Mouse (Mus musculus) myocyte (in vitro differentiated cells): ENCODE measurements at regions not wholly inside any gene's neighbourhood (a gene's known extent, or its start where the extent isn't known, plus 50 kb on each side); places are given as distances from the start of the nearest gene placed in this dataset.

Source experiments
- H3K27me3 ChIP-seq: one replicate; pipeline ENCODE4 v1.6.1; 2011; ENCODE audit not compliant: control insufficient read depth, insufficient read depth, insufficient read length
- H3K36me3 ChIP-seq: one replicate; pipeline ENCODE4 v1.6.1; 2011; ENCODE audit not compliant: control insufficient read depth, insufficient read depth
- H3K4me2 ChIP-seq: one replicate; pipeline ENCODE4 v1.6.1; 2011; ENCODE audit warnings: low read depth, control low read depth
- H3K4me3 ChIP-seq: one replicate; pipeline ENCODE4 v1.5.1; 2011; ENCODE audit warnings: mild to moderate bottlenecking, control low read depth, moderate library complexity
- H3K79me2 ChIP-seq: one replicate; pipeline ENCODE4 v1.6.1; 2011; ENCODE audit not compliant: control insufficient read depth, insufficient read depth
- H3ac ChIP-seq: one replicate; pipeline ENCODE4 v1.6.1; 2011; ENCODE audit not compliant: control insufficient read depth, insufficient read length
- CEBPB ChIP-seq: IDR thresholded peaks from 2 replicates; pipeline ENCODE4 v1.6.1; 2011; ENCODE audit warnings: mild to moderate bottlenecking, moderate library complexity; ENCODE audit not compliant: poor library complexity, insufficient read depth, severe bottlenecking
- E2F4 ChIP-seq: IDR thresholded peaks from one replicate; pipeline ENCODE4 v1.6.1; 2011; ENCODE audit warnings: mild to moderate bottlenecking, control low read depth, moderate library complexity; ENCODE audit not compliant: insufficient read depth
- MAX ChIP-seq: IDR thresholded peaks from one replicate; pipeline ENCODE4 v1.6.1; 2011; ENCODE audit warnings: low read depth, mild to moderate bottlenecking, control low read depth
- MYOD1 ChIP-seq, 3 experiments: IDR thresholded peaks; one replicate each; pipeline ENCODE4 v1.6.1; 2011; ENCODE audit warnings: control low read depth in 2 of 3, low read depth in 2 of 3, mild to moderate bottlenecking in 2 of 3, moderate library complexity in 1 of 3; ENCODE audit not compliant: insufficient read length in 2 of 3, control insufficient read depth in 1 of 3
- MYOG ChIP-seq, 3 experiments: IDR thresholded peaks; one replicate each; pipeline ENCODE4 v1.6.1; 2011; ENCODE audit warnings: control low read depth in 2 of 3, low read depth in 2 of 3, mild to moderate bottlenecking in 2 of 3; ENCODE audit not compliant: insufficient read length in 2 of 3, control insufficient read depth in 1 of 3, insufficient read depth in 1 of 3
- POLR2A ChIP-seq: IDR thresholded peaks from one replicate; pipeline ENCODE4 v1.6.1; 2011; ENCODE audit warnings: low read depth, mild to moderate bottlenecking, control low read depth, moderate library complexity; ENCODE audit not compliant: insufficient read length
- POLR2AphosphoS2 ChIP-seq: IDR thresholded peaks from one replicate; pipeline ENCODE4 v1.6.1; 2011; ENCODE audit warnings: low read depth, control low read depth; ENCODE audit not compliant: insufficient read length
- REST ChIP-seq: IDR thresholded peaks from one replicate; pipeline ENCODE4 v1.6.1; 2011; ENCODE audit warnings: mild to moderate bottlenecking, control low read depth, moderate library complexity; ENCODE audit not compliant: insufficient read depth, insufficient read length
- SRF ChIP-seq: IDR thresholded peaks from one replicate; pipeline ENCODE4 v1.6.1; 2011; ENCODE audit warnings: low read depth; ENCODE audit not compliant: control insufficient read depth, insufficient read length
- TCF12 ChIP-seq: IDR thresholded peaks from one replicate; pipeline ENCODE4 v1.6.1; 2011; ENCODE audit warnings: mild to moderate bottlenecking, control low read depth; ENCODE audit not compliant: poor library complexity, insufficient read depth, severe bottlenecking
- TCF3 ChIP-seq: IDR thresholded peaks from one replicate; pipeline ENCODE4 v1.6.1; 2011; ENCODE audit warnings: low read depth, control low read depth; ENCODE audit not compliant: insufficient read length
- USF1 ChIP-seq: IDR thresholded peaks from one replicate; pipeline ENCODE4 v1.6.1; 2011; ENCODE audit warnings: low read depth, mild to moderate bottlenecking, control low read depth, moderate library complexity

DNA sequence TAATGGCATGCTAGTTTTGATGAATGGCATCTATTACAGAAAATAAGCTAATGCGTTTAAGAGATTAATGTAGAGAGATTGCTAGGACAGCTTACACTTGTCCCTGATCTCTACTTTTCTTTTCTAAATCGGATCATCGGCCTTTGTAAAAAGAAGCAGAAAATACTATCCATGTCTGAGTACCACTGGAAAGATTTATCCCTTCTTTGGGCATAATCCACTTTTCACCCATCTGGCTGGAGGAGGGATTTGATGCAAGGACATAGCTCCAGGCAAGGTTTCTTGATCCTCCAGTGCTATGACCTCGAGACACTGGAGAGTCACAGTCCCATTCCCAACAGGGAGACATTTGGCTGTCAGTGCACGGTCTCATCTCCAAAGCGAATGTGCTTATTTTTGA lies 166.6 kb upstream of the Gm9747 start:
- no peak for TF ChIP-seq POLR2A
- no peak for TF ChIP-seq MYOD1 (IDR thresholded peaks at IDR 0.05; ENCODE audit: control insufficient read depth in 1 of 3, insufficient read length in 2 of 3, low read depth in 2 of 3)
- TF ChIP-seq POLR2AphosphoS2: no peak
- no peak for TF ChIP-seq E2F4
- no peak for TF ChIP-seq USF1
- TF ChIP-seq REST: no peak
- no peak for TF ChIP-seq MYOG (IDR thresholded peaks at IDR 0.05; ENCODE audit: control insufficient read depth in 1 of 3, insufficient read depth in 1 of 3, insufficient read length in 2 of 3, low read depth in 2 of 3)
- no peak for TF ChIP-seq SRF
- no peak for TF ChIP-seq CEBPB
- no peak for TF ChIP-seq TCF3
- no peak for TF ChIP-seq MAX
- no peak for TF ChIP-seq TCF12
- Histone ChIP-seq H3K27me3 (no peaks in the 10 kb centered on the region), H3ac (no peak overlapping the region), H3K79me2 (no peaks in the 10 kb centered on the region), H3K36me3 (no peaks in the 10 kb centered on the region), H3K4me2 (no peak overlapping the region), H3K4me3 (no peak overlapping the region)

DNA sequence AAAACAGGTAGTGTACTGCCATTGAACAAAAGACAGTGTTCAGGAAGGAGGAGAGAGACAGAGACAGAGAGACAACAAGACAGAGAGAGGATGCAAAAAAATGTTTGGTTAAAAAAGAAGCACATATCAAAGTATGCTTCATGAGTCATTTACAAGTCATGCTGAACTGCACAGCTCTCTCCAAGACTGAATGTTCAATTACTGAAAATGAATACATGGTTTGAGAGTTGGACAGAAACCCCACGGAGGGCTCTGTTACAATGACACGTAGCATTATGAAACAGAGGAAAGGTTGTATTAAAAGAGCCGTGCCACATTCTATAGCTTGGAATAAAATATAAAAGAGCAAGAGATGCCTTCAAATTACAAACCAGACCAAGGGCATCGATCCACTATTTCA lies 164.3 kb upstream of the Gm9747 start:
- Histone ChIP-seq H3K27me3 (no peaks in the 10 kb centered on the region), H3K36me3 (no peaks in the 10 kb centered on the region), H3K4me2 (peak overlapping the region; percentile 47), H3K79me2 (no peaks in the 10 kb centered on the region), H3K4me3 (no peak overlapping the region), H3ac (no peak overlapping the region)
- no peak for TF ChIP-seq MAX
- no peak for TF ChIP-seq TCF12
- TF ChIP-seq E2F4: no peak
- no peak for TF ChIP-seq MYOG (IDR thresholded peaks at IDR 0.05; ENCODE audit: control insufficient read depth in 1 of 3, insufficient read depth in 1 of 3, insufficient read length in 2 of 3, low read depth in 2 of 3)
- TF ChIP-seq REST: no peak
- TF ChIP-seq MYOD1 (IDR thresholded peaks at IDR 0.05; ENCODE audit: control insufficient read depth in 1 of 3, insufficient read length in 2 of 3, low read depth in 2 of 3): no peak
- no peak for TF ChIP-seq POLR2AphosphoS2
- no peak for TF ChIP-seq TCF3
- TF ChIP-seq SRF: no peak
- no peak for TF ChIP-seq POLR2A
- TF ChIP-seq CEBPB: no peak
- TF ChIP-seq USF1: no peak

DNA sequence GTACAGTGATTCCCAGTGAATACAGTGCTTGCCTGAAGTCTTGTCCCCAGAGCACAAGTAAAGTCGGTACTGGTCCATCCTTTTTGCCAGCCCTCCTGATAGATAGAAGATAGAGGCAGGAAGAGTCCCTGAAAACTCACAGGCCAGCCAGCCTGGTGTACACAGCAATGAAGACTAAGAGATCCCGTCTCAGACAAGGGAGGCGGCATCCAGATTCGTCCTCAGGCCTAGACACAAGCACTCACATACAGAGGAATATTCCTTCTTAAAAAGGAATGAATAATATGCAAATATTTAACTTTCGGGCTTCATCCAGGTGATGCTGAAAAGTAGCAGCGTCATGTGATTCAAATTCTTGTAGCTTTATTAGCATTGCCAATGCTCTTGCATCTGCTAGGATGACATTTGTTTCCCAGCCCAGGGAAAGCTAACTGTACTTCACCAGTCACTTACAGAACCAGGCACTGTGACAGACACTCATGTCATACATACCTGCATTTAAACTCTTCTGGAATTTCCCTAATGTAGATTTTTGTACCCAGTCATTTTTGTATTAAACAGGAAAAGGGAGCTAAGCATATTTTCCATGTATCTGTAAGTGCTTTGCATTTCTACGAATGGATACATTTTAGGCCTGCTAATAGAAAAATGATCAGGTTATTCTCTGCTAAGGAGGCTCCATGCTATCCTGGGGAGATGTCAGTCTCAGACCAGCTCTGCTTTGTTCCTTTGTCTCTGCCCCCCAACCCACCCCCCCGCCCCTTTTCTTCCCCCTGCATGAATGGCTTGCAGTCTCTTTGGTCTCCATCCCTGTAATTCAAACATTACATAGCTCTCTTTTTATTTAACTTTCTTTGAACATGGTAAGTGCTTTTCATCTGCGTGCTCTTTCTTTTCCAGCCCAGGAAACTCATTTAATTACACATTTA lies 162.5 kb upstream of the Gm9747 start:
- H3K79me2 ChIP-seq: no peaks in the 10 kb centered on the region
- H3K36me3 ChIP-seq: no peaks in the 10 kb centered on the region
- no peak overlapping the region for H3K4me3 ChIP-seq
- H3K27me3 ChIP-seq: no peaks in the 10 kb centered on the region
- H3K4me2 ChIP-seq: no peak overlapping the region
- H3ac ChIP-seq: no peak overlapping the region
- no peak for TF ChIP-seq SRF
- no peak for TF ChIP-seq TCF3
- no peak for TF ChIP-seq USF1
- no peak for TF ChIP-seq POLR2A
- TF ChIP-seq REST: no peak
- no peak for TF ChIP-seq MYOG (IDR thresholded peaks at IDR 0.05; ENCODE audit: control insufficient read depth in 1 of 3, insufficient read depth in 1 of 3, insufficient read length in 2 of 3, low read depth in 2 of 3)
- TF ChIP-seq E2F4: no peak
- TF ChIP-seq POLR2AphosphoS2: no peak
- no peak for TF ChIP-seq MYOD1 (IDR thresholded peaks at IDR 0.05; ENCODE audit: control insufficient read depth in 1 of 3, insufficient read length in 2 of 3, low read depth in 2 of 3)
- no peak for TF ChIP-seq TCF12
- TF ChIP-seq MAX: no peak
- TF ChIP-seq CEBPB: no peak

DNA sequence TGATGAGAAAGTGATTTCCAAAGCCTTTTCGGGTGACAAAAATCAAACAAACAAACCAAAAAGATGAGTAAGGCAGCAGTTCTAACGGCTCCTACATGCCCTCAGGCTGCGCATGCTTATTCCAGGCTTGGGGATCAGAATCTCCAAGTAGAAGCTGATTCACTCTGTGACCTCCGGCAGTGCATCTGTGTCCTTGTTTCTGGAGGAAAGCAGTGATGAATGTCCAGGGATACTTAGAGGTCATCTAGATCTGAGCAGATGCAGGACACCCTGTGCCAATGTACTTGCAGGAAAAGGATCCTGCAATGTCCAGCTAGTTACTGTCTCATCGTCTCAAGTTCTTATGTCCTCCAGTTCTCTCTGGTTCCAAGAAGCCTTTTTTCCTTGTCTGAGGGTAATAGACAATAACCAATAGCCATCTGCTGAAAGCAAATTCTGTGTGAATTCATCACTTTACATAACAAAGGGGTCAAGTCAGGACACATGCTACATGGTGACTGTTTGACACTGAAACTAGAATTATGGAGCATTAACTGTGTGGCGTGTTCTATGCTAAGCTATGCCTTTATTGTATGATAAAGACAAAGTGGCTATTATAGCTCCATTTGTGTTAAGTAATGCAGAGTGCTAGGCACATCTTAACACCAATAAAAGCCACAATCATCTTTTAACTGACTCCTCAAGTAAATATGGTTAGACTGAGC lies 143.6 kb upstream of the Gm9747 start:
- Histone ChIP-seq H3K4me2 (no peak overlapping the region), H3K4me3 (no peak overlapping the region), H3K79me2 (no peaks in the 10 kb centered on the region), H3K27me3 (no peaks in the 10 kb centered on the region), H3ac (no peak overlapping the region), H3K36me3 (no peaks in the 10 kb centered on the region)
- no peak for TF ChIP-seq E2F4
- no peak for TF ChIP-seq CEBPB
